Mouse (Mus musculus): ENCODE results near the gene 4930453N24Rik. TPM values are rescaled to one million over a fixed set of nuclear protein-coding genes. Genes with fewer than 3 reads are reported as not detected.
A peak's percentile ranks its signal among the peaks of the same experiment; 100 is the strongest.

4930453N24Rik gene
- 29.1 and 32.3 TPM in 2 replicates for polyA plus RNA-seq (2014; fragmentation: Nextera tagmentation; extraction: Ambion mirVana)

DNA sequence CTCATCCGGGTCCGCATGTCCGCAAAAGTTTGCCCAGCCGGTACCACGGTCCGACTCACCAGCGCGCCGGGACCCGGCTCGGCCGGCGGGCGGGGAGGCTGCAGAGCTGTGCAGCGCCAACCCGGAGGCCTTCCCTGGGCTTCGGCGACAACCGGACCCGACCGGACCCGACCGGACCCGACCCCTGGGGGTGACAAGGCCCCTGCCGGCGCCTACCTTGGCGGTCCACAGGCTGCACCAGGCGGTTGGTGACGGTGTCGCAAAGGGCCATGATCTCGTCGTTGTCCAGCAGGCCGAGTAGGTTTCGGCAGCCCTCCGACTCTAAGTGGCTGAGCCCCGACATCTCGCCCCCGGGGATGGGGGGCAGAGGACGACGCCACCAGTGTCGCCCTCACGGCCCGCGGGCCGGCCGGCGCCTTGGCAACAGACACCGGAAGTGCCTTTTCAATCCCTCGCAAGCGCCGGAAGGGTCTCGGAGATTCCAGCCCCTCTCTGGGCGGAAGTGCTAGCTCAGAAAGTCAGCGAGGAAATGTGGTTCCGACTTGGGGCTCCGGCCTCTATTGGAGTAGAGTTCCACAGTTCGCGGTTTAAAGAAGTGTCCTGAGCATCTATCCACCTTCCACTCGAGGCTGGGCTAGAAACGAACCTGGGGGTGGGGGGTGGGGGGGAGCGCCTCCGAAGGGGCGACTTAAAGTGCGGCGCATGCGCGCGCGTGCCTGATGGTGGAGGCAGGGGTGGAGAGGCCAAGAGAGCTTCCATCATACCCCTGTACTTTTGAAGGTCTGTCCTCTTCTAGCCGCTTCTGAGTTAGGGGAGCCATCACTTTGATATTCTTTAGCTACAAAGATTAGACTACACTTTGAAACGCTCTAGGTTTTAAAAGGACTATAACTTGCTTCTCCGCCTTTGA lies at the start of gene 4930453N24Rik:
Gene 4930453N24Rik, minus strand, starts transcription at position 641 of the 910 bp plus-strand sequence.
- Histone ChIP-seq H3K27ac (replicated peaks; ENCODE audit: low read depth, low read length) (peak within 1 kb of the TSS; percentile 83), H3K4me2 (ENCODE audit: low read depth, severe bottlenecking) (peak within 1 kb of the TSS; percentile 54; the same call in 1 of the 2 replicates), H3K4me3 (ENCODE audit: low read depth, low read length) (peak within 1 kb of the TSS; percentile 83), H3K36me3 (ENCODE audit: control insufficient read depth, insufficient read depth, low read length) (no peaks in the 10 kb centered on the region; the same call in 1 of the 2 replicates), H3K9me3 (ENCODE audit: control insufficient read depth, low read length) (no peaks in the 10 kb centered on the region), H3K9ac (ENCODE audit: low read length) (peak within 1 kb of the TSS; percentile 79), H3K4me1 (ENCODE audit: control insufficient read depth, insufficient read depth, low read length) (no peaks in the 10 kb centered on the region), H3K27me3 (ENCODE audit: control insufficient read depth, insufficient read depth, low read length) (no peaks in the 10 kb centered on the region)
- ATAC-seq (ENCODE audit: insufficient number of reproducible peaks, low FRiP score, low TSS enrichment, low read depth), result peak; percentile 97
- 2% methylated on average over 72 of the region's 72 CpGs for WGBS
- DNase-seq (ENCODE audit: low spot score), result peak; percentile 91

GRCm38 (mm10) chr16:64817094-64817765 lies 46.3 kb upstream of the 4930453N24Rik start:
- Histone ChIP-seq H3K36me3 (ENCODE audit: control insufficient read depth, insufficient read depth, low read length) (peaks cover 2% of the 10 kb centered on the region; the same call in 1 of the 2 replicates), H3K4me1 (ENCODE audit: control insufficient read depth, insufficient read depth, low read length) (no peaks in the 10 kb centered on the region), H3K4me2 (ENCODE audit: low read depth, severe bottlenecking) (no peak overlapping the region), H3K27me3 (ENCODE audit: control insufficient read depth, insufficient read depth, low read length) (no peaks in the 10 kb centered on the region), H3K27ac (replicated peaks; ENCODE audit: low read depth, low read length) (no peak overlapping the region), H3K9me3 (ENCODE audit: control insufficient read depth, low read length) (no peaks in the 10 kb centered on the region), H3K4me3 (ENCODE audit: low read depth, low read length) (no peak overlapping the region), H3K9ac (ENCODE audit: low read length) (no peak overlapping the region)
- ATAC-seq (ENCODE audit: insufficient number of reproducible peaks, low FRiP score, low TSS enrichment, low read depth), result no peak
- WGBS, result 97% methylated on average over 3 of the region's 3 CpGs
- DNase-seq (ENCODE audit: low spot score), result no peak

DNA sequence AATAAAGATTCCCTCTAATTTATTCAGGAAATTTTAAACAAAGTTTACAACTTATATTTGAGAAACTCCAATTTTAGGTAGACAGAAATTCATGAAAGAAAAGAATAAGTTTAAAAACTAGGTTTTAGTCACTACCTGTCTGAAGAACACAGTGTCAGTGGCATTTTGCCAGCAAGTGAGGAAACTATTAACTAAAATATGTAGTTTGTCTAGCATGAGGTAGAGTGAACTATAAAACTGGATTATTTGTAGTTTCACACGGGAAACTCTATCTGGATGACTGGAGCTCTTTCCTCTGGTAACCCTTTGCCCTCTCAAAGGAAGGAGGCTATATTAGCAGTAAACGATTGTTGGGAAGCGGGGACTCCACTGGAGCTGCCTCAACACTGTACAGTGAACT lies 32.1 kb upstream of the 4930453N24Rik start:
- no peak overlapping the region for H3K4me2 ChIP-seq (ENCODE audit: low read depth, severe bottlenecking)
- H3K36me3 ChIP-seq (ENCODE audit: control insufficient read depth, insufficient read depth, low read length), result no peaks in the 10 kb centered on the region
- ATAC-seq (ENCODE audit: insufficient number of reproducible peaks, low FRiP score, low TSS enrichment, low read depth), result no peak
- no peak overlapping the region for H3K27ac ChIP-seq (replicated peaks; ENCODE audit: low read depth, low read length)
- H3K27me3 ChIP-seq (ENCODE audit: control insufficient read depth, insufficient read depth, low read length), result no peaks in the 10 kb centered on the region
- no peak overlapping the region for H3K4me3 ChIP-seq (ENCODE audit: low read depth, low read length)
- no peaks in the 10 kb centered on the region for H3K4me1 ChIP-seq (ENCODE audit: control insufficient read depth, insufficient read depth, low read length)
- DNase-seq (ENCODE audit: low spot score), result no peak
- H3K9me3 ChIP-seq (ENCODE audit: control insufficient read depth, low read length), result no peaks in the 10 kb centered on the region
- no peak overlapping the region for H3K9ac ChIP-seq (ENCODE audit: low read length)
- WGBS, result 80% methylated on average over 3 of the region's 3 CpGs

DNA sequence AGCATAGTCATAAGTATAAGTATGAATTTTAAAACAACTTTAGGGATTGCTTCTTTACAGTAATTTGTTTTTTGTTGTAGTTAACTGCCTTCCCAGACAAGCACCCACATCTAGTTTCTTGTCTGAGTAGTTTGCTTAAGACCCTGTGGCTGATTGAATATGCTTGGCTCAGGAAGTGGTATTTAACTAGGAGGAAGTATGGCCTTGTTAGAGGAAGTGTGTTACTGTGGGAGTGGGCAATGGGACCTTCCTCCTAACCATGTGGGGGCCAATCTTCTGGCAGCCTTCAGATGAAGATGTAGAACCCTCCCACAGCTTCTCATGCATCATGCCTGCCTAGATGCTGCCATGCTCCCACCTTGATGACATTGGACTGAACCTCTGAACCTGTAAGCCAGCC lies 30.7 kb upstream of the 4930453N24Rik start:
- no peak overlapping the region for H3K27ac ChIP-seq (replicated peaks; ENCODE audit: low read depth, low read length)
- no peak for DNase-seq (ENCODE audit: low spot score)
- H3K36me3 ChIP-seq (ENCODE audit: control insufficient read depth, insufficient read depth, low read length), result no peaks in the 10 kb centered on the region
- ATAC-seq (ENCODE audit: insufficient number of reproducible peaks, low FRiP score, low TSS enrichment, low read depth), result no peak
- H3K4me3 ChIP-seq (ENCODE audit: low read depth, low read length), result no peak overlapping the region
- H3K4me1 ChIP-seq (ENCODE audit: control insufficient read depth, insufficient read depth, low read length), result no peaks in the 10 kb centered on the region
- no peaks in the 10 kb centered on the region for H3K27me3 ChIP-seq (ENCODE audit: control insufficient read depth, insufficient read depth, low read length)
- no peak overlapping the region for H3K4me2 ChIP-seq (ENCODE audit: low read depth, severe bottlenecking)
- no peak overlapping the region for H3K9ac ChIP-seq (ENCODE audit: low read length)
- no peaks in the 10 kb centered on the region for H3K9me3 ChIP-seq (ENCODE audit: control insufficient read depth, low read length)

DNA sequence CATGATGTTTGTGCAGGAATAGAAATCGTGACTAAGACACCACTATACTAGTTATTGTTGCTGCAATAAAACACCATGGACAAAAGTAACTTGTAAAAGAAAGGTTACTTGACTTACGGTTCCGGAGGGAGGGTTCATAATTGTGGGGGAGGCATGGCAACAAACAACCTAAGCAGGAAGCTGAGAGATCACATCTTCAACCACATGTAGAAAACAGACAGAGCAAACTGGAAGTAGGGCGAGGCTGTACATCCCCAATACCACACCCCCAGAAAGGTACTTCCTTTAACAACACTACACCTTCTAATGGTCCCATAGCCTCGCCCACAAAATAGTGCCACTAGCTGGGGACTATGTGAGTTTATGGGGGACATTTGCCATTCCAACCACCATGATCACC lies 29.4 kb upstream of the 4930453N24Rik start:
- Histone ChIP-seq H3K4me2 (ENCODE audit: low read depth, severe bottlenecking) (no peak overlapping the region), H3K27ac (replicated peaks; ENCODE audit: low read depth, low read length) (no peak overlapping the region), H3K9ac (ENCODE audit: low read length) (no peak overlapping the region), H3K4me3 (ENCODE audit: low read depth, low read length) (no peak overlapping the region), H3K9me3 (ENCODE audit: control insufficient read depth, low read length) (no peaks in the 10 kb centered on the region), H3K36me3 (ENCODE audit: control insufficient read depth, insufficient read depth, low read length) (no peaks in the 10 kb centered on the region), H3K27me3 (ENCODE audit: control insufficient read depth, insufficient read depth, low read length) (no peaks in the 10 kb centered on the region), H3K4me1 (ENCODE audit: control insufficient read depth, insufficient read depth, low read length) (no peaks in the 10 kb centered on the region)
- 80% methylated on average over 5 of the region's 5 CpGs for WGBS
- ATAC-seq (ENCODE audit: insufficient number of reproducible peaks, low FRiP score, low TSS enrichment, low read depth), result no peak
- no peak for DNase-seq (ENCODE audit: low spot score)

DNA sequence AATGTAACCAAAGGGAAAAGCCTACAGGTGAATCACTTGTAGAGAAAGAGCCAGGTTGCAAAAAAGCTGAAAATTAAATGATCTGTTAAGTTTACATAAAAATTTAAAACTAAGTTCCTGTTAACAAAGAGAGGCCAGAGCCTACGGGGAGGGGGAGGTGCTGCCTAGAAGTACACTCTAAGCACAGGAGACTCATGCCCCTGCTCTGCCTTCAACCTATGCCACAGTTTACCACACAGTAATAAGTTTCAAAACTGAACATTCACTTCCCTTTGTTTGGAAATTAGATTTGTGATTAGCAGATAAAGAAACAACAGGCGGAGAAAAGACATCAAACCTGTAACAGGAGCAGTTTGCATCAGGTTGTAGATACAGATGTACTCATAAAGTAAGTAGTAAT lies 23.8 kb upstream of the 4930453N24Rik start:
- Histone ChIP-seq H3K36me3 (ENCODE audit: control insufficient read depth, insufficient read depth, low read length) (no peaks in the 10 kb centered on the region), H3K9me3 (ENCODE audit: control insufficient read depth, low read length) (no peaks in the 10 kb centered on the region), H3K9ac (ENCODE audit: low read length) (no peak overlapping the region), H3K27me3 (ENCODE audit: control insufficient read depth, insufficient read depth, low read length) (no peaks in the 10 kb centered on the region), H3K4me3 (ENCODE audit: low read depth, low read length) (no peak overlapping the region), H3K27ac (replicated peaks; ENCODE audit: low read depth, low read length) (no peak overlapping the region), H3K4me1 (ENCODE audit: control insufficient read depth, insufficient read depth, low read length) (no peaks in the 10 kb centered on the region), H3K4me2 (ENCODE audit: low read depth, severe bottlenecking) (no peak overlapping the region)
- ATAC-seq (ENCODE audit: insufficient number of reproducible peaks, low FRiP score, low TSS enrichment, low read depth) (no peak), DNase-seq (ENCODE audit: low spot score) (no peak)
- WGBS, result 84% methylated on average over 2 of the region's 2 CpGs

DNA sequence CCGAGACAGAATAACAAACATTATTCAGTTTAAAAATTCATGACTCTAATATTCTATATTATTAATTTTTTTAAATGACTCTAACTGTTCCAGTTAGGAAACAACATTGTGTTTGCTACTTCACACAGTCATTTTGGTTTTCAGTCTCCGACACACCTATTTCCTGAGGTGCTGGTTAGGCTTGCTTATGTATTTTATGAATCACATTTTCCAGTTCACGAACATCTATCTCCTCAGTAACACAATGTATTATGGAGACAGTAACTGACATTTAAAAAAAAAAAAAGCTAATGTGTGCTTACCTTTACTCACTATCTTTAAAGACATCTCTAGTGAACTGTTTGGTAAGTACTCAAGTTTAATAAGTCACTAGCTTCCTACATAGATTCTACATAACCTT lies 18.7 kb upstream of the 4930453N24Rik start:
- Histone ChIP-seq H3K9ac (ENCODE audit: low read length) (no peak overlapping the region), H3K4me1 (ENCODE audit: control insufficient read depth, insufficient read depth, low read length) (no peaks in the 10 kb centered on the region), H3K27ac (replicated peaks; ENCODE audit: low read depth, low read length) (no peak overlapping the region), H3K36me3 (ENCODE audit: control insufficient read depth, insufficient read depth, low read length) (no peaks in the 10 kb centered on the region), H3K27me3 (ENCODE audit: control insufficient read depth, insufficient read depth, low read length) (no peaks in the 10 kb centered on the region), H3K4me2 (ENCODE audit: low read depth, severe bottlenecking) (no peak overlapping the region), H3K4me3 (ENCODE audit: low read depth, low read length) (no peak overlapping the region), H3K9me3 (ENCODE audit: control insufficient read depth, low read length) (no peaks in the 10 kb centered on the region)
- 90% methylated on average over 3 of the region's 3 CpGs for WGBS
- ATAC-seq (ENCODE audit: insufficient number of reproducible peaks, low FRiP score, low TSS enrichment, low read depth), result no peak
- no peak for DNase-seq (ENCODE audit: low spot score)

- ATAC-seq (ENCODE audit: insufficient number of reproducible peaks, low FRiP score, low TSS enrichment, low read depth) (no peak), DNase-seq (ENCODE audit: low spot score) (no peak)
- WGBS, result 87% methylated on average over 1 of the region's 1 CpGs
- Histone ChIP-seq H3K27me3 (ENCODE audit: control insufficient read depth, insufficient read depth, low read length) (no peaks in the 10 kb centered on the region), H3K4me1 (ENCODE audit: control insufficient read depth, insufficient read depth, low read length) (no peaks in the 10 kb centered on the region), H3K4me3 (ENCODE audit: low read depth, low read length) (no peak overlapping the region), H3K4me2 (ENCODE audit: low read depth, severe bottlenecking) (no peak overlapping the region), H3K36me3 (ENCODE audit: control insufficient read depth, insufficient read depth, low read length) (no peaks in the 10 kb centered on the region), H3K9me3 (ENCODE audit: control insufficient read depth, low read length) (no peaks in the 10 kb centered on the region), H3K27ac (replicated peaks; ENCODE audit: low read depth, low read length) (no peak overlapping the region), H3K9ac (ENCODE audit: low read length) (no peak overlapping the region)
Measured at GRCm38 (mm10) chr16:64775516-64775915, 4.6 kb upstream of the 4930453N24Rik start.

Measured in limb, embryonic 11.5 days (tissue).